Mouse (Mus musculus) embryonic stem cell, embryonic (primary cell): Measurements from ENCODE around the gene Ahdc1.

Source experiments
- CTCF ChIA-PET, 4 experiments: fragments of 300-600 bp in 2 of 4; fragments of 350-600 bp in 2 of 4; sonication (Branson Sonifier 250); formaldehyde crosslinking; loops; one replicate each; lab custom pipeline; 2022; ENCODE audit warnings: inconsistent platforms in 2 of 4; lab: Charles Lee
- POLR2A ChIA-PET, 4 experiments: fragments of 300-600 bp in 2 of 4; fragments of 350-600 bp in 2 of 4; sonication (Branson Sonifier 250); formaldehyde crosslinking; loops; one replicate each; lab custom pipeline; 2022; ENCODE audit warnings: antibody characterized with exemption in 4 of 4, inconsistent platforms in 1 of 4; lab: Charles Lee

The Ahdc1 gene

DNA sequence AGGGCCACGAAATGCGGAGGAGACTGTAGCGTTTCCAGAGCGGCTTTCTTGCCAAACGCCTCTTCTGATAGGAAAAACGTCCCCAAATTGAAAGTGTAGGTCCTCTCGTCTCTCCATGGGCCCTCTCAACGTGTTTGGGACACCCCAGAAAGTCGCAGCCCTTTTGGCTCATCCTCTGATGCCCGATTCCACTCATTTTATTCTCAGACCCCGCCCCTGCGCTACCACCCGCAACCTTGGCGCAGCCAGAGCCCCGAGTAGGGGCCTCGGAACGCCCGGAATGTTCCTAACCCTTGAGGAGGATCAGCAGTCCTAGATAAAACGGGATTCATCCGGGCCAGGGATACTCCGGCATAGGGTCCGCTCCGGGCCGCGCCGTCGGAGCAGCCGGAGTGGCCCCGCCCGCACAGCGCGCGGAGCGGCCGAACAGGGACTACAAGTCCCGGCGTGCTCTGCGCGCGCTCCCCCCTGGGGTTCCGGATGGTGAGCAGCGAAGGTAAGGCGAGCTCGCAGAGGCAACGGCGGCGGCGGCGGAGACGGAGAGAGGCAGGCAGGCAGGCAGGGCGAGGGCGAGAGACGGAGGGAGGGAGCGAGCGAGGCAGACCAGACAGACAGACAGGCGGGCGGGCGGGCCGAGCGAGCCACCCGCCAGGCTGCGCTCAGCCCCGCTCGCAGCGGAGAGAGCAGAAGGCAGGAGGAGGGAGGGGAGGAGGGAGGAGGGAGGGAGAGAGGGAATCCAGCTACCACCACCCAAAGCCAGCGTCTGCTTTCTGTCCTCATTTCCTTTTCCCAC, at the start of gene Ahdc1:
Gene Ahdc1 (plus strand): TSS at position 233 of the 793 bp plus-strand sequence.
- CTCF ChIA-PET: interaction anchor here (0.6 to 11.9 kb wide), 28 partner anchors 9 to 469 kb away, joined by 3 to 111 read pairs (median 3); partner anchors contain the start of gene Tent5b (in 1 of the 4)
- POLR2A ChIA-PET: interaction anchor here (0.5 to 9.2 kb wide), 47 partner anchors 11 to 1397 kb away, joined by 3 to 90 read pairs (median 4); partner anchors contain the start of genes Wdtc1 (in 3 of the 4) and Tent5b (in 1 of the 4)

DNA sequence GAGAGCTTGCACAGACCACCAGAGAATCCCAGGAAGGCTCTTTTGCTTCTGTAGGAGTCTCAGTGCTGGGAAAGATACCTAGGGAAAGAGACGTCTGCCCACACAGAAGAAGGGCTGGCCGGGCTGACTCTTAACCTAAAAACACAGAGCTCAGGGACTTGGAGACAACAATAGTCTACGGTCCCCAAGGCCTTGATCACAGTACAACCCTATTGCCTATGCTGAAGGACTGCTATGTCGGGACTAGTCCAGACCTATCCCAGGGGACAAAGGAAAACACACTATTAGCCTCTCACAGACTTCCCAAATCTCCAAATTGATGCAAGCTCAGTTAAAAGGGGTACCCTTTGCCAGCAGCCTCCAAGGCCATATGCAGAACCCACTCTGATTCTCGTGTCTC, 49.2 kb upstream of the Ahdc1 start:
- POLR2A ChIA-PET: interaction anchor here in 3 of 4 experiments (0.5 to 4.9 kb wide), 30 partner anchors 9 to 391 kb away, joined by 3 to 55 read pairs (median 3); partner anchors contain the start of genes Ppp1r8 (in 1 of the 3) and Wdtc1 (in 1 of the 3)
- CTCF ChIA-PET: interaction anchor here (0.5 to 1.8 kb wide), 8 partner anchors 15 to 45 kb away, joined by 3 to 8 read pairs (median 4); no protein-coding TSS in a partner anchor

- ChIA-PET CTCF (interaction anchor here in 1 of 4 experiments (1.2 to 1.8 kb wide), 2 partner anchors 17 to 21 kb away, joined by 3 to 8 read pairs; no protein-coding TSS in a partner anchor), POLR2A (interaction anchor here in 2 of 4 experiments (1.0 to 4.9 kb wide), 10 partner anchors 9 to 159 kb away, joined by 3 to 55 read pairs (median 5); no protein-coding TSS in a partner anchor)
Measured at GRCm38 (mm10) chr4:132962628-132963027, 48.4 kb upstream of the Ahdc1 start.

- ChIA-PET CTCF (interaction anchor here in 3 of 4 experiments (0.6 to 1.1 kb wide), 5 partner anchors 18 to 396 kb away, joined by 3 to 5 read pairs (median 4); partner anchors contain the start of gene Fam76a (in 1 of the 3)), POLR2A (interaction anchor here in 3 of 4 experiments (0.6 to 2.7 kb wide), 14 partner anchors 8 to 257 kb away, joined by 3 to 9 read pairs (median 4); no protein-coding TSS in a partner anchor)
Measured at GRCm38 (mm10) chr4:132963436-132963835, 47.6 kb upstream of the Ahdc1 start.

DNA sequence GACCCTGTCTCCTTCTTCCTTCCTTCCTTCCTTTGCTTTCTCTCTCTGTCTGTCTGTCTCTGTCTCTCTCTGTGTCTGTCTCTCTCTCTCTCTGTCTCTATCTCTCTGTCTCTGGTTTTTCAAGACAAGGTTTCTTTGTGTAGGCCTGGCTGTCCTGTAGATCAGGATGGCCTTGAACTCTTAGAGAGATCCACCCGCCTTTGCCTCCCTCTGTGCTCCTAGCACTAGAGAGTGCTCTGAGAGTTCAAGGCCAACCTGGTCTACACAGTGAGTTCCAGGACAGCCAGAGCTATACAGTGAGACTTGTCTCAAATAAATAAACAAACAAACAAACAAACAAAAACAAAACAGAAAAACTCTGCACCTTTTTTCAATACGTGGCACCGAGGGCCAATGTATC, 47.0 kb upstream of the Ahdc1 start:
- ChIA-PET CTCF (interaction anchor here in 3 of 4 experiments (0.6 to 1.1 kb wide), 5 partner anchors 19 to 395 kb away, joined by 3 to 5 read pairs (median 4); no protein-coding TSS in a partner anchor), POLR2A (interaction anchor here in 3 of 4 experiments (0.6 to 2.6 kb wide), 11 partner anchors 9 to 257 kb away, joined by 3 to 9 read pairs (median 5); no protein-coding TSS in a partner anchor)

GRCm38 (mm10) chr4:132964473-132964872, 46.6 kb upstream of the Ahdc1 start:
- CTCF ChIA-PET: interaction anchor here in 2 of 4 experiments (0.7 to 0.9 kb wide), 2 partner anchors 19 to 43 kb away, joined by 3 read pairs; no protein-coding TSS in a partner anchor
- POLR2A ChIA-PET: interaction anchor here in 3 of 4 experiments (0.6 to 2.6 kb wide), 6 partner anchors 19 to 950 kb away, joined by 3 to 9 read pairs (median 5); no protein-coding TSS in a partner anchor

DNA sequence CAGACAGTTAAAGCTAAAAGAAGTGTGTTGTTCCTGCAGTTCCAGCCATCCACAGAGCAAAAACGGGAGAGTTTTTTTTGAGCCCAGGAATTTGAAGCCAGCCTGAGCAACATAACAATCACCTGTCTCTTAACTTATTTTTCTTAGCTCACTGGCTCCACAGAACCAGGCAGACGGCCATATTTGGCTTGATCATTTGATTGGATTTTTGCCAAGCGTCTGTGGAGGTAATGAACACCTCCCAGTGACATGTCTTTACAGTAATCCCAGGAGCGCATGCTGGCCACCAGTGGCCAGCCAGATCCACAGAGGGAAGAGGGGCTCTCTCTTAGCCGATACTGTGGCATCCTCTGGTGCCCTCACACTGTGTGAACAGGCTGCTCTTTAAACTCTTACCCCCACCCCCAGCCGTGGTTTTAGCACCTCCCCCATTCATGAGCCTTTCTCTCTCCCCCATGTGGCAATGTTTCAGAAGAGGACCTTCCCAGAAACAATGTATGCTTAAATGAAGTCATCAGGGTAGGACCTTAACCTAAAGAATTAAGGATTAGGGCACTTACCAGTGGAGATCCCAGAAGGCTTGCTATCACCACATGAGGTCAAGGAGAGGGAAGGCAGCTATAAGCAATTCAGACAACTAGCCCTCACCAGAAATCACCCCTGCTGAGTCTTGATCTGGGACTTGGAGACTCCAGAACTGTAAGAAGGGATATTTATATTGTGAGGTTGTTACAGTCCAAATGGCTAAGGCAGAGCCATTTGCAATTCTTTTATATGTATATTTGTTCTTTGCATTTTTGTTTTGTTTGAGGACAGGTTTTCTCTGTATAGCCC, 42.7 kb upstream of the Ahdc1 start:
- CTCF ChIA-PET: interaction anchor here in 3 of 4 experiments (0.5 to 2.5 kb wide), 14 partner anchors 9 to 423 kb away, joined by 3 to 14 read pairs (median 3); no protein-coding TSS in a partner anchor
- POLR2A ChIA-PET: interaction anchor here (0.5 to 3.2 kb wide), 44 partner anchors 9 to 846 kb away, joined by 3 to 16 read pairs (median 4); partner anchors contain the start of genes Fam76a (in 2 of the 4), Tent5b (in 1 of the 4), Trnp1 (in 1 of the 4) and Wdtc1 (in 1 of the 4)

GRCm38 (mm10) chr4:132971601-132972000, 39.5 kb upstream of the Ahdc1 start:
- POLR2A ChIA-PET: interaction anchor here in 3 of 4 experiments (0.9 to 1.9 kb wide), 8 partner anchors 9 to 13 kb away, joined by 3 to 9 read pairs (median 3); no protein-coding TSS in a partner anchor
- CTCF ChIA-PET: interaction anchor here in 1 of 4 experiments (1.3 kb wide), 1 partner anchor 26 kb away, joined by 5 read pairs; no protein-coding TSS in a partner anchor

DNA sequence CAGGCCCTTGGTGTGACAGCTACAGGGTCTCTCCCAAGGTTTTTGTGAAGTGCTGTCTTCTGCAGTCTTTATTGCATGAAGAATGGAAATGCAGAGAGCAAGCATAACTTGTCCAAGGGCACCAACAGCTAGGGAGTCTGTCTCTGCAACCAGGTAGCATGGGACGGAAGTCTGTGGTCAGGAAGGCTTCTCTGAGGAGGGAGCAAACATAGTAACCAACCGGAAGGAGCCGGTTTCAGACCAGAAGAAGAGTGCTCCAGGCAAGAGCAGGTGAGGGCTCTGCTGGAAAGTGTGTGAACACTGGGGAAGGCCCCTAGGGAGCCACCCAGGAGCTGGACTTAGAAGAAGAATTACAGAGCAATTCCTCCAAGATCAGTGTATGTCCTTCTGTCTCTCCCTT, 39.0 kb upstream of the Ahdc1 start:
- POLR2A ChIA-PET: interaction anchor here in 1 of 4 experiments (1.3 to 1.9 kb wide), 4 partner anchors 10 to 16 kb away, joined by 4 to 9 read pairs (median 4); no protein-coding TSS in a partner anchor
- CTCF ChIA-PET: interaction anchor here in 1 of 4 experiments (1.3 kb wide), 1 partner anchor 26 kb away, joined by 5 read pairs; no protein-coding TSS in a partner anchor

DNA sequence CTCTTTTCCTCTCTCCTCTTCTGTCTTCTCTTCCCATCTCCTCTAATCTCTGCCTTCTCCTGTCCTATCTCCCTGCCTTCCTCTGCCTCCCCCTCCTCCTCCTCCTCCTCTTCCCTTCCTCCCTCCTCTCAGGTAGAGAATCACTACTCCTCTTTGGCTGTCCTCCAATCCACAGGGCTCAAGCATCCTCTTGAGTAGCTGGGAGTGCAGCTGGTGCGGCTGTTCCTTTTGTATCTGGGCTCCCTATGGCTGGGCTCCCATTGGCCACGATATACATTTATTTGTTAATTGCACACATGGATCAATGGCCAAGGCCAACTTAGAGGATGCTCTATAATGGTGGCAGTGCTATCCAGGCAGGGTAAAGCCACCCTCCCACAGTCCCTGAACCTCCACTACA, 38.5 kb upstream of the Ahdc1 start:
- CTCF ChIA-PET: interaction anchor here in 1 of 4 experiments (1.3 kb wide), 1 partner anchor 27 kb away, joined by 5 read pairs; no protein-coding TSS in a partner anchor
- POLR2A ChIA-PET: interaction anchor here (0.5 to 3.9 kb wide), 9 partner anchors 10 to 21 kb away, joined by 3 to 20 read pairs (median 4); no protein-coding TSS in a partner anchor

- POLR2A ChIA-PET: interaction anchor here (0.5 to 3.9 kb wide), 13 partner anchors 10 to 788 kb away, joined by 3 to 20 read pairs (median 4); partner anchors contain the start of gene Ppp1r8 (in 1 of the 4)
- CTCF ChIA-PET: interaction anchor here in 3 of 4 experiments (0.6 to 1.4 kb wide), 3 partner anchors 27 to 374 kb away, joined by 4 to 7 read pairs (median 5); no protein-coding TSS in a partner anchor
Measured at GRCm38 (mm10) chr4:132973186-132973585, 37.9 kb upstream of the Ahdc1 start.

DNA sequence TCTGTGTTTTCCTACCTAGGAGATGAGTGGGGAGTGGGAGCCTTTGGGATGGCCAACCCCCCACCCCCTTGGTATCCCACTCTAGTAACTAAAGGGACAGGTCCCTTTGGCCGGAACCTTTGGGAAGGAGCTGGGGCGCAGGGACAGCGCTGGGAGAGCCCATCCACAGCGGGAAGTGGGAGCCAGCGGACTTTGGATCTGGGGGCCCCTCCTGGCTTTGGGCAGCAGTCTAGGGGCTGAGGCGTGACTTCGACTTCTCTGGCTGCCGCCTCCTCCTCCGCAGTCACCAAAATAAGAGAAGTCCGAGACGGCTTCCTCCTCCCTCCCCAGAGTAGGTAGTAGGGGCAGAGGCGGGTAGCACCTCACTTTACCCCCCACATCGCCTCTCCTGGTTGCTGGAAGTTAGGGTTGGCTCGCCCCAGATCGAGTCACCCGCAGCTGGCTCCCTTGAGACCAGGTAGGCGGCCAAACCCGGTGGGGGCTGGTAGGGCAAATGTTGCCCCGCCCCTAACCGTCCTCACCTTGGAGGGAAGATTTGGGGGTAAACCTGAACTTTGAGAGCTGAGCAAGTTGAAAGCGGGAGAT, 37.2 kb upstream of the Ahdc1 start, which contains the start of gene Fgr:
Gene Fgr (plus strand): TSS at position 282 of the 585 bp plus-strand sequence.
- ChIA-PET CTCF (interaction anchor here (0.5 to 1.5 kb wide), 7 partner anchors 10 to 319 kb away, joined by 3 to 7 read pairs (median 3); no protein-coding TSS in a partner anchor), POLR2A (interaction anchor here in 3 of 4 experiments (0.6 to 3.9 kb wide), 18 partner anchors 9 to 379 kb away, joined by 3 to 20 read pairs (median 4); partner anchors contain the start of genes Ppp1r8 (in 1 of the 3) and Wdtc1 (in 1 of the 3))

DNA sequence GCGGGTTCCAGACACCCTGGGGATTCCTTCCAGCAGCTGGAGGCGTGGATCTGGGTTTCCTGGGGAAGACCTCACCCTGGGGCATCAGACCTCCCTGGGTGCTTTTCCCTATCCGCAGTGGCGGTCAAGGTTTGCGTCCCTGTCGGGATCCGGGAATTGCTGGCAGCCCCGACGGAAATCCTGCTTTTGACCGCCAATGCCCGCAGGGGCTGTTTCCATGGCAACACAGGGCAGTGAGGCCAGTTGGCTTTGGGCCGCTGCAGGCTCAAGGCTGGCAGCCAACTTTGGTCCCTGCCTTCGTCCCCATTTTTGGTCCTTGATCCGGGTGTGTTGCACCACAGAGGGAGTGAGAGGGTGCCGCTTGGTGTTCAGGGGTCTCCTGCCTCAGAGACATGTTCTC, 36.2 kb upstream of the Ahdc1 start:
- CTCF ChIA-PET: interaction anchor here in 2 of 4 experiments (1.0 to 1.5 kb wide), 4 partner anchors 29 to 318 kb away, joined by 3 to 7 read pairs (median 4); no protein-coding TSS in a partner anchor
- POLR2A ChIA-PET: interaction anchor here (0.5 to 3.9 kb wide), 17 partner anchors 8 to 198 kb away, joined by 3 to 20 read pairs (median 4); no protein-coding TSS in a partner anchor

GRCm38 (mm10) chr4:132975791-132976190, 35.3 kb upstream of the Ahdc1 start:
- CTCF ChIA-PET: interaction anchor here in 1 of 4 experiments (1.3 kb wide), 1 partner anchor 29 kb away, joined by 5 read pairs; no protein-coding TSS in a partner anchor
- POLR2A ChIA-PET: interaction anchor here (0.6 to 3.9 kb wide), 12 partner anchors 7 to 465 kb away, joined by 3 to 20 read pairs (median 4); no protein-coding TSS in a partner anchor

GRCm38 (mm10) chr4:132976729-132977128, 34.3 kb upstream of the Ahdc1 start:
- ChIA-PET CTCF (interaction anchor here in 1 of 4 experiments (0.6 kb wide), 1 partner anchor 12 kb away, joined by 4 read pairs; no protein-coding TSS in a partner anchor), POLR2A (interaction anchor here in 2 of 4 experiments (1.6 to 3.9 kb wide), 2 partner anchors 8 to 31 kb away, joined by 4 to 20 read pairs; no protein-coding TSS in a partner anchor)
